Mouse (Mus musculus): ENCODE data around the gene Hist1h3e.

- TF ChIP-seq CTCF (IDR thresholded peaks at IDR 0.05; ENCODE audit: insufficient read depth, low read depth, low read length) (no peak), POLR2A (IDR thresholded peaks at IDR 0.05; ENCODE audit: insufficient read depth, low read depth, low read length) (no peak)
These were observed 25.0 kb downstream of the Hist1h3e start for GRCm38 (mm10) chr13:23537006-23537710.
